Mouse (Mus musculus) midbrain, embryonic 12.5 days (tissue): ENCODE measurements around the gene Nwd1. TPM values are rescaled to one million over a fixed set of nuclear protein-coding genes. Genes with fewer than 3 reads are reported as not detected.
"Not testable (repeated sequence)": the region's sequence is repeated elsewhere in the genome, so short reads cannot be mapped to it uniquely, and the experiment has no call there.

ENCODE experiments used
- ATAC-seq: fragments of 200-750 bp; cut with Nextera tagmentation; 2 replicates; pipeline ENCODE4 v1.8.0; 2017; ENCODE audit warnings: low read depth, moderate TSS enrichment, moderate library complexity; ENCODE audit not compliant: low FRiP score
- H3K27ac ChIP-seq: fragments of 300-500 bp; sonication (generic); replicated peaks from 2 replicates; pipeline ENCODE4 v1.5.1; 2016; ENCODE audit warnings: mild to moderate bottlenecking
- H3K27me3 ChIP-seq: fragments of 300-500 bp; sonication (generic); 2 replicates; pipeline ENCODE4 v1.6.1; 2016; ENCODE audit warnings: mild to moderate bottlenecking
- H3K36me3 ChIP-seq: fragments of 300-500 bp; sonication (generic); 2 replicates; pipeline ENCODE4 v1.6.1; 2016
- H3K4me1 ChIP-seq: fragments of 300-500 bp; sonication (generic); 2 replicates; pipeline ENCODE4 v1.6.1; 2016
- H3K4me2 ChIP-seq: fragments of 300-500 bp; sonication (generic); replicated peaks from 2 replicates; pipeline ENCODE4 v1.6.1; 2016; ENCODE audit warnings: mild to moderate bottlenecking, moderate library complexity
- H3K4me3 ChIP-seq: fragments of 300-500 bp; sonication (generic); 2 replicates; pipeline ENCODE4 v1.5.1; 2016; ENCODE audit warnings: mild to moderate bottlenecking
- H3K9ac ChIP-seq: fragments of 300-500 bp; sonication (generic); replicated peaks from 2 replicates; pipeline ENCODE4 v1.6.1; 2016; ENCODE audit warnings: mild to moderate bottlenecking, moderate library complexity
- H3K9me3 ChIP-seq: fragments of 300-500 bp; sonication (generic); 2 replicates; pipeline ENCODE4 v1.6.1; 2016; ENCODE audit warnings: mild to moderate bottlenecking
- WGBS: fragments of 180-500 bp; shearing (Covaris S2); methylation state at CpG from one replicate; pipeline ENCODE4 v1.1.7; 2016; 5-methylcytosine and 5-hydroxymethylcytosine counted together
- polyA plus RNA-seq: library from polyadenylated mRNA; unstranded; fragments of >200 nt; fragmentation: Nextera tagmentation; extraction: Ambion mirVana; gene quantifications from 2 replicates; pipeline ENCODE4 v1.2.1, GENCODE M21; 2016

Nwd1 gene
- polyA plus RNA-seq, 1 experiment from 2014 or later, result 0.18 TPM

DNA sequence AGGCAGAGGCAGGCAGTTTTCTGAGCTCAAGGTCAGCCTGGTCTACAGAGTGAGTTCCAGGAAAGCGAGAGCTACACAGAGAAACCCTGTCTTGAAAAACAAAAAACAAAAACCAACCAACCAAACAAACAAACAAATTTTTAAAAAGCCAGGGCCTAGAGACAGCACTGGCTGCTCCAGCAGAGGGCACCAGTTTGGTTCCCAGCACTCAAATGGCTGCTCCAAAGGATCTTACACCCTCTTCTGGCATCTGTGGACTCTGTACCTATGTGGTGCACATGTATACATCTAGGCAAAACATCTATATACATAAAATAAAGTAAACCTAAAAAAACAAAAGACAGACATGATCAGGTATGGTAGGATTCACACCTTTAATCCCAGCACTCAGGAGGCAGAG is 26.3 kb downstream of the Nwd1 start:
- H3K4me2 ChIP-seq, result no peak overlapping the region
- H3K4me3 ChIP-seq, result no peak overlapping the region
- no peaks in the 10 kb centered on the region for H3K4me1 ChIP-seq
- no peak overlapping the region for H3K27ac ChIP-seq
- H3K9ac ChIP-seq, result no peak overlapping the region
- H3K27me3 ChIP-seq, result 0 out of 2 replicates have a peak, but pooled peaks cover 3% of the 10 kb centered on the region
- H3K36me3 ChIP-seq, result no peaks in the 10 kb centered on the region
- 81% methylated on average over 1 of the region's 1 CpGs for WGBS
- no peak for ATAC-seq
- no peaks in the 10 kb centered on the region for H3K9me3 ChIP-seq

DNA sequence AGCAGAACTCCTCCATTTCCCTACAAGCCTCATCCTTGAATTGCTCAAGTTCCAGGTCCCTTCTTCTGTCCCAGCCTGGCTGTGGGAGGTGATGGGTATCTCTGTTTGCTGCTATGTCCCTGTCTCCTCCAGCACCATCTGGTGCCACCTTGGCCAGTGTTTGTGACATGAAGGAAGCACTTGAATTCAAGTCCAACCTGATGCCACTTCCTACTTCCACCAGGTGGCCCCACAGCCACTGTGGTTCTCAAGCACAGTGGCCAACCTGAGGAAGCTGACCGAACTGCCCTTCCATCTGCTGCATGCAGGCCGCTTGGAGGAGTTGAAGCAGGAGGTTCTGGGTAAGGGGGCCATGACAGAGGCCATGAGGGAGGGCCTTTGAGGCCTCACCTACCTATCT is 27.7 kb downstream of the Nwd1 start:
- H3K27me3 ChIP-seq, result 0 out of 2 replicates have a peak, but pooled peaks cover 3% of the 10 kb centered on the region
- no peak overlapping the region for H3K9ac ChIP-seq
- H3K4me3 ChIP-seq, result no peak overlapping the region
- ATAC-seq, result no peak
- no peaks in the 10 kb centered on the region for H3K36me3 ChIP-seq
- H3K4me1 ChIP-seq, result no peaks in the 10 kb centered on the region
- no peaks in the 10 kb centered on the region for H3K9me3 ChIP-seq
- no peak overlapping the region for H3K4me2 ChIP-seq
- H3K27ac ChIP-seq, result no peak overlapping the region
- 83% methylated on average over 2 of the region's 2 CpGs for WGBS

DNA sequence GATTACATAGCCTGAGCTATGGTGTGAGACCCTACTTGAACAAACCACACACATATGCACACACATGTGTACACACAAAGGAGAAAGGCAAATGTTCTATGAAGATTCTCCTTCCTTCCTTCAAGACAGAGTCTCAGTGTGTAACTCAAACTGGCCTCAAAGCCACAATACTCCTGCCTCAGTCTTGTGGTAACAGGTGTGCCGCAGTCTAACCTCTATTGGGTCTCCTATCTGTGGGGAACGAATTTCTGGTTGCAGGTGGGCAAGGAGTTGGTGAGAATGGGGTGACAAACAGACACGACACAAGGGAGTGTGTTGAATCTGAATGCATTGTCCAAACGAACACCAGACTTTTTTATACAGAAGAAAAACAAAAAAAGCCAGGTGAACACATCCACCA is 29.9 kb downstream of the Nwd1 start:
- Histone ChIP-seq H3K36me3 (no peaks in the 10 kb centered on the region), H3K4me3 (no peak overlapping the region), H3K9me3 (no peaks in the 10 kb centered on the region), H3K4me2 (no peak overlapping the region), H3K4me1 (no peaks in the 10 kb centered on the region), H3K9ac (no peak overlapping the region), H3K27me3 (0 out of 2 replicates have a peak, but pooled peaks cover 3% of the 10 kb centered on the region), H3K27ac (no peak overlapping the region)
- WGBS, result 58% methylated on average over 4 of the region's 4 CpGs
- no peak for ATAC-seq

DNA sequence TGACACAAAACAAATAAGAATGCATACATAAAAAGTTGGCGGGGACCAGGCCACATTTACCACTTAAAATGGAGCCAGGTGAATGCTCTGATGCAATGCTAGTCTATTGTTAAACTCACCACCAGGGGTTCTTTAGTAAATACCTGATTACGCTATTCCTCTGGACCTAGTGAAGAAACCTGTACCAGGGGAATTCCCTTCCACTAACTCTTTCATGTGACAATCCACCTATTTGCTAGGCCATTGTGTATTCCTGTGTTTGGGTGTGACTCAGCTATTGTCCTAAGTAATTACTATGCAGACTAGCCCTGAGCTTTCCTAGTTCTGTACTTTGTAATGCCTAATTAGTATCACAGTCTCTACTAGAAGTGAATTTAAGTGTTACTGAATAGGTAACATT is 30.3 kb downstream of the Nwd1 start:
- not testable (repeated sequence) for H3K27ac ChIP-seq, H3K27me3 ChIP-seq, H3K4me2 ChIP-seq, H3K4me1 ChIP-seq, H3K9me3 ChIP-seq, H3K9ac ChIP-seq, ATAC-seq, H3K4me3 ChIP-seq, H3K36me3 ChIP-seq
- WGBS, result 41% methylated on average over 2 of the region's 2 CpGs

DNA sequence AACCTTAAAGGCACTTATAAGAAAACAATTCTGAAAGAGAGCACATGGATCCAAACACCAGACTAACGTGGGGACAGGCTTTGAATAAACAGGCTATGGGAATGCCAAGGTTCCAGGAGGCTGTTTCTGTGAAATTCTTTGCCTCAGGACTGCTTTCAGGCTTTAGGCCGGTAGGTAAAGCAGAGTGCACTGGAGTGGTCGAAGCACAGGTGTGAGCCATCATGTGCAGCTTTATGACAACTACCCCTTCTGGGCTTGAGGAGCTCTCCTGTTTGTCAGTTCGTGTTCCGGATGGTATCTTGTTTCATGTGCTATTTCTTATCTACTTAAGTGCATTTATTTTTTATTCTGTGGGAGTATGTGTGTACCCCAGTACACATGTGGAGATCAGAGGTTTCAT is 30.8 kb downstream of the Nwd1 start:
- Histone ChIP-seq H3K4me2 (no peak overlapping the region), H3K4me1 (no peaks in the 10 kb centered on the region), H3K36me3 (no peaks in the 10 kb centered on the region), H3K27me3 (0 out of 2 replicates have a peak, but pooled peaks cover 3% of the 10 kb centered on the region), H3K4me3 (no peak overlapping the region), H3K27ac (no peak overlapping the region), H3K9me3 (no peaks in the 10 kb centered on the region), H3K9ac (no peak overlapping the region)
- 70% methylated on average over 5 of the region's 5 CpGs for WGBS
- ATAC-seq, result no peak

DNA sequence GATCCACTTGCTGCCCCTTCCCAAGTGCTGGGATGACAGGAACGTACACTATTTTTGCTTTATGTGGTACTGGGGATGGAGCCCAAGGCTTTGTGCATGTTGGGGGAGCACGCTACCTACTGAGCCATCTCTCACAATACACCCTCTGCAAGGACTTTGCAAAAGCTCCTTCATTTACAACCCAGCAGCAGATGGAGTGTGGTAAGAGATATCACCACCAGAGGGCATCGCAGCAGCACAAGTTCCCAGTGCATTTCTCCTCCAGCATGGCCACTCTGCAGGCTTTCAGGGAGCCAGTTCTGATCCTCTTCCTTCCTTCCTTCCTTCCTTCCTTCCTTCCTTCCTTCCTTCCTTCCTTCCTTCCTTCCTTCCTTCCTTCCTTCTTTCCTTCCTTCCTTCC is 33.6 kb downstream of the Nwd1 start:
- no peaks in the 10 kb centered on the region for H3K9me3 ChIP-seq
- H3K27ac ChIP-seq, result no peak overlapping the region
- H3K4me2 ChIP-seq, result no peak overlapping the region
- no peaks in the 10 kb centered on the region for H3K27me3 ChIP-seq
- H3K9ac ChIP-seq, result no peak overlapping the region
- H3K36me3 ChIP-seq, result no peaks in the 10 kb centered on the region
- WGBS, result 9% methylated on average over 3 of the region's 3 CpGs
- no peak overlapping the region for H3K4me3 ChIP-seq
- ATAC-seq, result no peak
- H3K4me1 ChIP-seq, result no peaks in the 10 kb centered on the region

DNA sequence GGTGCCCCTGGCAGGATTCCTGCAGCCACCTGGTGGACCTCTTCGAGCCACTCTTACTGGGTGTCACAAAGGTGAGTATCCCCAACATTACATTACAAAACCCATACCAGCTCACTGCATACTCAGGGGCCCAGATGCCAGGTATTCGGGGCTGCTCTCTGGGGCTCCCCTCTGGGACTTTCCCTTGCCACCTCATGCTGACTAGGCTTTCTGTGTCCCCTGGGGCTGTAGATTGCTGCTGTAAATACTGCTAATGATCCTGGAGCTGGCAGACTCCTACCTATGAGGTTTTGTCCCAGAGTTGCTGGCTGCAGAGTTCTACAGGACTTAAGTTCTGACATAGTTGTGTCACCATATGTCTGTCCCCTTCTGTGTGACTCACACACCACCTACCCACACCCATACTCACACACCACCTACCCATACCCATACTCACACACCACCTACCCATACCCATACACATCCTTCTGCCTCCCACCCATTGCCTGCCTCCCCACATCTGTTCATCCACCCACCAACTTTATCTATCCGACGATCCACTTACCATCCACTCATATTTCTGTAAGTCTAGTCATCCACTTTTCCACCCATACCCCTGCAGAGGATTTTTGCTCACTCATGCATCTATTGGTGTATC is 35.7 kb downstream of the Nwd1 start:
- H3K4me3 ChIP-seq, result no peak overlapping the region
- no peak overlapping the region for H3K9ac ChIP-seq
- no peaks in the 10 kb centered on the region for H3K36me3 ChIP-seq
- H3K27me3 ChIP-seq, result no peaks in the 10 kb centered on the region
- ATAC-seq, result no peak
- no peaks in the 10 kb centered on the region for H3K4me1 ChIP-seq
- H3K4me2 ChIP-seq, result no peak overlapping the region
- WGBS, result 87% methylated on average over 4 of the region's 4 CpGs
- H3K9me3 ChIP-seq, result no peaks in the 10 kb centered on the region
- H3K27ac ChIP-seq, result no peak overlapping the region

DNA sequence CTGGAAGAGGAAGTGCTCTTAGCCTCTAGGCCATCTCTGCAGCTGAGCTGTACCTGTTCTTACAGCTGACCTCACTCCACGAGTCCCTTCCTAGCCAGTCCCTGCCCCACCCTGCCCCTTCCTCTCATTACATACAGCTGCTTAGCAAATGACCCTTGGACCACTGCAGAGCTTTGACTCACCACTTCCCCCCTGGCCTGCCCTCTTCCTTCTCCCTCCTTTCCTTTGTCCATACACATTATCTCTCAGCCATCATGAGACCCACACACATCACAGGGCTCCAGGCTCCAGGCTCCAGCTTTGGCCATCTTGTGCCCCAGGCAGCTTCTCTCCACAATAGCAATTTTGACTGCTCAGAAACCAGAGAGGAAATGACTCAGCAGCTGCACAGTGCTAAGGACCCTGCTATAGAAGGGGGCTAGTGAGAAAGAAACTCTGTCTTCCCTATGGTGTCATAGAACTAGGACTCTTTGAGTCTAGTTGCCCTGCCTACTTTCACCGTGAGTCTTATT is 36.6 kb downstream of the Nwd1 start:
- ATAC-seq, result no peak
- Histone ChIP-seq H3K27me3 (no peaks in the 10 kb centered on the region), H3K36me3 (no peaks in the 10 kb centered on the region), H3K9ac (no peak overlapping the region), H3K4me1 (no peaks in the 10 kb centered on the region), H3K27ac (no peak overlapping the region), H3K9me3 (no peaks in the 10 kb centered on the region), H3K4me2 (no peak overlapping the region), H3K4me3 (no peak overlapping the region)
- 67% methylated on average over 2 of the region's 2 CpGs for WGBS

DNA sequence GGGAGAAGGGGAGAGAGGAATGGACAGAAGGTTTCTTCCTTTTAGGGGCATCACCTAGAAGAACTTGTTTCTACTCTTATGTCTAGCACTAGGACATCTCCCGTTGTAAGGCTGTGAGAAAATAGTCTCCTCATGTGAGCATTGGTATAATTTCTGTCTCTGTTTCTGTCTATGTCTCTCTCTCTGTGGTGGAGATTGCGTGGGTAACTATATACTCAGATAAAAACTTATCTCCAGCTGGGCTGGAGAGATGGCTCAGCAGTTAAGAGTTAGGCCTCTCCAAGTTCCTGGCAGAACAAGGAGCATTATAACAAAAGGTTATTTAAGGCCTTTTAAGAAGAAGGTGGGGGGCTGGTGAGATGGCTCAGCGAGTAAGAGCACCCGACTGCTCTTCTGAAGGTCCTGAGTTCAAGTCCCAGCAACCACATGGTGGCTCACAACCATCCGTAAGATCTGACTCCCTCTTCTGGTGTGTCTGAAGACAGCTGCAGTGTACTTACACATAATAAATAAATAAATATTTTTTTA is 37.1 kb downstream of the Nwd1 start:
- 88% methylated on average over 5 of the region's 5 CpGs for WGBS
- not testable (repeated sequence) for H3K9me3 ChIP-seq, ATAC-seq

DNA sequence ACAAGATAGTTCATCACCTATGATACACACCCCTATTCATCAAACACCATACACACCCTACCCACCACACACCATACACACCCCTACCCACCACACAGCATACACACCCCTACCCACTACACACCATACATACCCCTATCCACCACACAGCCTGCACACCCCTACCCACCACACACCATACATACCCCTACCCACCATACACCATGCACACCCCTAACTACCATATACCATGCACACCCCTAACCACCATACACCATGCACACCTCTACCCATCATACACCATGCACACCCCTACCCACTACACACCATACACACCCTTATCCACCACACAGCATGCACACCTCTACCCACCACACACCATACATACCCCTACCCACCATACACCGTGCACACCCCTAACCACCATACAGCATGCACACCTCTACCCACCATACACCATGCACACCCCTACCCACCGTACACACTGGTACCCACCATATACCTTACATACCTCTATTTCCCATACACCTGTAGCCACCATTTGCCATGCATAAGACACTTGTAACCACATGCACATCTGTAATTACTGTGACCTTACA is 51.9 kb downstream of the Nwd1 start:
- Histone ChIP-seq H3K36me3 (no peaks in the 10 kb centered on the region), H3K27ac (no peak overlapping the region), H3K9ac (no peak overlapping the region), H3K27me3 (no peaks in the 10 kb centered on the region), H3K4me2 (no peak overlapping the region), H3K9me3 (no peaks in the 10 kb centered on the region), H3K4me3 (no peak overlapping the region), H3K4me1 (no peaks in the 10 kb centered on the region)
- 92% methylated on average over 2 of the region's 2 CpGs for WGBS
- ATAC-seq, result 0 out of 2 replicates have a peak, but pooled peaks have one; percentile 19

More for the DNA sequence above, 37.1 kb downstream of the Nwd1 start:
- H3K4me3 ChIP-seq, H3K27ac ChIP-seq, H3K27me3 ChIP-seq, H3K4me2 ChIP-seq, H3K4me1 ChIP-seq, H3K9ac ChIP-seq, H3K36me3 ChIP-seq: not testable (repeated sequence)

DNA sequence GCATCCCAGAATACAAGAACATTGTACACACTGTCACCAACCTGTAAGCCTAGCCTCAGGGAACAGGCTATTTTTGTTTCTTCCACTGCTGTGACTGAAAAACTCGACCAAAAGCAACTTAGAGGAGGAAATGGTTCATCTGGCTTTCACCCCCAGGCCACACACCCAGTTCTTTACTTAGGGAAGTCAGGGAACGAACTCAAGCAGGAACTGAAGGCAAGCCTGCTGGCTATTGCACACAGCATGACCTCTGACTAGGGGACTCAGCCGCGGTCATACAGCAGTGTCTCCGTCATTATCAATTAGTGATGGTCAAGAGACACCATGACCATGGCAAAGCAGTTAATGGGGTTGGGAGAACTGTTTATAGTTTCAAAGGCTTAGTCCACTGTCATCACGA is 66.1 kb downstream of the Nwd1 start:
- peaks cover 5% of the 10 kb centered on the region; the same call in 1 of the 2 replicates for H3K27me3 ChIP-seq
- no peak overlapping the region for H3K4me2 ChIP-seq
- H3K9me3 ChIP-seq, result no peaks in the 10 kb centered on the region
- H3K36me3 ChIP-seq, result no peaks in the 10 kb centered on the region
- ATAC-seq, result no peak
- H3K27ac ChIP-seq, result no peak overlapping the region
- no peaks in the 10 kb centered on the region; the same call in 1 of the 2 replicates for H3K4me1 ChIP-seq
- H3K4me3 ChIP-seq, result no peak overlapping the region
- WGBS, result 51% methylated on average over 6 of the region's 6 CpGs
- H3K9ac ChIP-seq, result no peak overlapping the region

DNA sequence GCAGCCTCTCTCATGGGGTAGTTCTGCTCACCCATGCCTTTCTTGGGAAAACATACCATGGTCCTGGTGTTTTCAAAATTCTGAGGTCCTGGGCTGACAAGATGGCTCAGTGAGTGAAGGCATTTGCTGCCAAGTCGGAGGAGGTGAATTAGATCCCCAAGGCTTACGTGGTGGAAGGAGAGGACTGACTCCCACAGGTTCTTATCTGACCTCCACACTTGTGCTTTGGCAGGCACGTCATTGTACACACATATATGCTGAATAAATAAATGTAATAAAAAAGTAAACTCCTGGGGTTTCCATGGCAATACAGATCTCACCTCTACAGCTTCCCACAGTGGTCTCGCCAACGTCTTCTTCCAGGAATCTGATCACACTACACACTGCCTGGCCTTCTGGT is 70.1 kb downstream of the Nwd1 start:
- Histone ChIP-seq H3K9ac (no peak overlapping the region), H3K27ac (no peak overlapping the region), H3K27me3 (no peaks in the 10 kb centered on the region; the same call in 1 of the 2 replicates), H3K4me2 (no peak overlapping the region), H3K36me3 (no peaks in the 10 kb centered on the region), H3K9me3 (no peaks in the 10 kb centered on the region), H3K4me1 (no peaks in the 10 kb centered on the region; the same call in 1 of the 2 replicates), H3K4me3 (no peak overlapping the region)
- 91% methylated on average over 5 of the region's 5 CpGs for WGBS
- ATAC-seq, result no peak
